Mouse (Mus musculus): Measurements from ENCODE around the gene Gm11634. TPM values are rescaled to one million over a fixed set of nuclear protein-coding genes. Genes with fewer than 3 reads are reported as not detected.
"Not testable (repeated sequence)": the region's sequence is repeated elsewhere in the genome, so short reads cannot be mapped to it uniquely, and the experiment has no call there.

Gm11634 gene
- polyA plus RNA-seq, 1 experiment from 2014 or later: not detected

GRCm38 (mm10) chr11:101640857-101641709 lies 42.0 kb upstream of the Gm11634 start:
- WGBS: 6% methylated on average over 49 of the region's 53 CpGs
- peak; percentile 78 for ATAC-seq
- H3K9me3 ChIP-seq (replicated peaks; ENCODE audit: control insufficient read depth, low read length); H3K4me1 ChIP-seq (ENCODE audit: control insufficient read depth, insufficient read depth, low read length); H3K36me3 ChIP-seq (ENCODE audit: control insufficient read depth, insufficient read depth, low read length); H3K27me3 ChIP-seq (replicated peaks; ENCODE audit: control insufficient read depth, insufficient read depth, low read length): not testable (repeated sequence)
- peak overlapping the region; percentile 61 for H3K9ac ChIP-seq (ENCODE audit: low read length)
- H3K27ac ChIP-seq (ENCODE audit: low read depth, low read length): peak overlapping the region; percentile 75
- H3K4me2 ChIP-seq (ENCODE audit: low read length): peak overlapping the region; percentile 47
- peak; percentile 81 for DNase-seq (ENCODE audit: low spot score)
- peak overlapping the region; percentile 24 for H3K4me3 ChIP-seq (ENCODE audit: low read depth, low read length)

GRCm38 (mm10) chr11:101639761-101640160 lies 40.7 kb upstream of the Gm11634 start:
- Histone ChIP-seq H3K4me3 (ENCODE audit: low read depth, low read length) (no peak overlapping the region), H3K27ac (ENCODE audit: low read depth, low read length) (no peak overlapping the region), H3K27me3 (replicated peaks; ENCODE audit: control insufficient read depth, insufficient read depth, low read length) (no peaks in the 10 kb centered on the region), H3K4me1 (ENCODE audit: control insufficient read depth, insufficient read depth, low read length) (no peaks in the 10 kb centered on the region), H3K9ac (ENCODE audit: low read length) (no peak overlapping the region), H3K9me3 (replicated peaks; ENCODE audit: control insufficient read depth, low read length) (no peaks in the 10 kb centered on the region), H3K4me2 (ENCODE audit: low read length) (no peak overlapping the region), H3K36me3 (ENCODE audit: control insufficient read depth, insufficient read depth, low read length) (0 out of 2 replicates have a peak, but pooled peaks cover 6% of the 10 kb centered on the region)
- 100% methylated on average over 4 of the region's 4 CpGs for WGBS
- no peak for DNase-seq (ENCODE audit: low spot score)
- ATAC-seq: no peak

- 88% methylated on average over 10 of the region's 10 CpGs for WGBS
- H3K9me3 ChIP-seq (replicated peaks; ENCODE audit: control insufficient read depth, low read length): no peaks in the 10 kb centered on the region
- ATAC-seq (no peak), DNase-seq (ENCODE audit: low spot score) (no peak)
- H3K27ac ChIP-seq (ENCODE audit: low read depth, low read length): no peak overlapping the region
- no peaks in the 10 kb centered on the region for H3K27me3 ChIP-seq (replicated peaks; ENCODE audit: control insufficient read depth, insufficient read depth, low read length)
- no peak overlapping the region for H3K4me2 ChIP-seq (ENCODE audit: low read length)
- H3K36me3 ChIP-seq (ENCODE audit: control insufficient read depth, insufficient read depth, low read length): 0 out of 2 replicates have a peak, but pooled peaks cover 6% of the 10 kb centered on the region
- H3K4me3 ChIP-seq (ENCODE audit: low read depth, low read length): no peak overlapping the region
- H3K9ac ChIP-seq (ENCODE audit: low read length): no peak overlapping the region
- no peaks in the 10 kb centered on the region for H3K4me1 ChIP-seq (ENCODE audit: control insufficient read depth, insufficient read depth, low read length)
Observed at GRCm38 (mm10) chr11:101635660-101636059, 36.6 kb upstream of the Gm11634 start.

DNA sequence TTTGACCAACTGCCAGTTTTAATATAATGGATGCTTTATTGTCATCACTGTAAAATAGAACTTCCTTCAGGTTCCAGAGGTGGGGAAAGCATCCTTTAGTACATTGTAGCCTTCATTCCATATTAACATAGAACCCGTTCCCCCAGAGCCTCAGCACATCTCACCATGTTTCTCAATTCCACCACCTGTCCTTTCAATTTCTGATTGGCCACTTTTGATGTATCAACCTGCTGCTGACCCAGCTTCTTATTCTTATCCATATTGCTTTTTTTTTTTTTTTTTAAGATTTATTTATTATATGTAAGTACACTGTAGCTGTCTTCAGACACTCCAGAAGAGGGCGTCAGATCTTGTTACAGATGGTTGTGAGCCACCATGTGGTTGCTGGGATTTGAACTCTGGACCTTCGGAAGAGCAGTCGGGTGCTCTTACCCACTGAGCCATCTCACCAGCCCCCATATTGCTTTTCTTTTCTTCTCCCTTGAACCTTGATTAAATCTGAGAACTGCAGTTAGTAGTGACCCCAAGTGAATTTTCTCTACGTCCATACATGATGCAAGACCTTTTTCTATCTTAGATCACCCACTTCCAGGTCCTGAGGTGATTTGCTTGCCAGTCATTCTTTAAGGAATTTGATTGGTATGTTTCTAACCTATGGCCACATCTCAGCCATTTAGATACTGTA lies 29.8 kb upstream of the Gm11634 start:
- not testable (repeated sequence) for H3K27me3 ChIP-seq (replicated peaks; ENCODE audit: control insufficient read depth, insufficient read depth, low read length); H3K36me3 ChIP-seq (ENCODE audit: control insufficient read depth, insufficient read depth, low read length); H3K4me1 ChIP-seq (ENCODE audit: control insufficient read depth, insufficient read depth, low read length); H3K9me3 ChIP-seq (replicated peaks; ENCODE audit: control insufficient read depth, low read length); H3K27ac ChIP-seq (ENCODE audit: low read depth, low read length); ATAC-seq; DNase-seq (ENCODE audit: low spot score)
- 66% methylated on average over 4 of the region's 5 CpGs for WGBS
- peak overlapping the region; percentile 45 for H3K4me3 ChIP-seq (ENCODE audit: low read depth, low read length)
- peak overlapping the region; percentile 79 for H3K4me2 ChIP-seq (ENCODE audit: low read length)
- H3K9ac ChIP-seq (ENCODE audit: low read length): peak overlapping the region; percentile 74

DNA sequence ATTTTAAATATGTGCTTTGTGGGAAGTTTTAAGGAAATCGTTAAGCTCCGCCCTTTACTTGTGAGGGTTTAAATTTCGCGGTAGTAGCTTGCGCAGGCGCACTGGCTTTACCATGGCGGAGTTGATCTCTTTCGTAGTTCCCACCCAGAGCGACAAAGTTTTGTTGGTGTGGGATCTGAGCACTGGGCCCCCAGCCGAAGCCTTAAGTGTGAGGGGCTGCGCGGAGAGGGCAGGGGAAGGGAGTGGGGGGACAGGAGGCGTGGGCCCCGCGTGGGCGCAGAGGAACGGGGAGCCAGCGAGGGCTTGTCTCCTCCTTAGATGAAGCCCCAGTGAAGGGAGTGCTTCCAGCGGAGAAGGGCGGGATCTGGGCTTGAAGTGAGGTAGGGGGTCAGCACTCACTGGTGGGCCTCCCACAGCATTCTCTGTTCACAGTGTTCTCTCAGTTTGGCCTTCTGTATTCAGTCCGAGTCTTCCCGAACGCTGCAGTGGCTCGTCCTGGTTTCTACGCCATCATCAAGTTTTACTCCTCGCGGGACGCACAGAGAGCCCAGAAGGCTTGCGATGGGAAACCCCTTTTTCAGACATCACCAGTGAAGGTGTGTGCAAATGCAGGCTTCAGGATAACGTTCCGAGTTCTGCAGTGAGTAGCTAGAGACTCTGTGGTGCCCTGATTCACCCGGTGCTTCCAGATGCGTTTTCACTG lies 29.0 kb upstream of the Gm11634 start:
- ATAC-seq: peak; percentile 45
- peak overlapping the region; percentile 88 for H3K27ac ChIP-seq (ENCODE audit: low read depth, low read length)
- H3K4me3 ChIP-seq (ENCODE audit: low read depth, low read length): peak overlapping the region; percentile 45
- DNase-seq (ENCODE audit: low spot score): no peak
- no peaks in the 10 kb centered on the region for H3K27me3 ChIP-seq (replicated peaks; ENCODE audit: control insufficient read depth, insufficient read depth, low read length)
- no peaks in the 10 kb centered on the region for H3K36me3 ChIP-seq (ENCODE audit: control insufficient read depth, insufficient read depth, low read length)
- H3K9me3 ChIP-seq (replicated peaks; ENCODE audit: control insufficient read depth, low read length): no peaks in the 10 kb centered on the region
- H3K9ac ChIP-seq (ENCODE audit: low read length): peak overlapping the region; percentile 74
- under 1% methylated on average over 33 of the region's 33 CpGs for WGBS
- no peaks in the 10 kb centered on the region for H3K4me1 ChIP-seq (ENCODE audit: control insufficient read depth, insufficient read depth, low read length)
- H3K4me2 ChIP-seq (ENCODE audit: low read length): peak overlapping the region; percentile 79

DNA sequence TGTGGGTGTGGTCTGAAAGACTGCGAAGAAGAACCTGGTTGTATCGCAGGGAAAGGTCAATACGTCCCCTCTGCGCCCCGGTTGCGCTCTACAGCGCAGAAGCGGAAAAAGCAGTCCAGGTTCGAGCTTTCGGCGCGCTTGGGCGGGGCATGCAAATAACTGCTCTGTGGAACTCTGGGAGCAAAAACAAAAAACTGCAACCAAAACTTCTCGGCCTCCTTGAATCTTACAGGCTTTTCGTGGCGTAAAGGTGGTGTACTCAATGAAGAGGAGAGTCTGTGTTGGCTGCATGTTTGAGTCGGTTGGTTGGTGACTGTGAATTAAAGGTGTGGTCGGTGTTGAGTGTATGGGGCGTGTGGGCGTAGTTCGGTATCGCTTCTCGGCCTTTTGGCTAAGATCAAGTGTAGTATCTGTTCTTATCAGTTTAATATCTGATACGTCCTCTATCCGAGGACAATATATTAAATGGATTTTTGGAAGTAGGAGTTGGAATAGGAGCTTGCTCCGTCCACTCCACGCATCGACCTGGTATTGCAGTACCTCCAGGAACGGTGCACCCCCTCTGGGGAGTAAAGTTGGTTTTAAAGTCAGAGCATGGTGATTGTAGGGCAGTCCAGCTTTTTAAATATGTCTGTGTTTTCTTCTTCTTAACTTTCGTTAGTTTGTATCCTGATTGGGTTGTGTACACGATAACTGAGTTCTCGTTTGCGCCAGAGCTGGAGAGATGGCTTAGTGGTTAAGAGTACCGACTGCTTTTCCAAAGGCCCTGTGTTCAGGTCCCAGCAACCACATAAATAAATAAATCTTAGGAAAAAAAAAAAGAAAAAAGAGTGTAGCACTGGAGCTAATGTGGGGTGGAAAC lies 28.2 kb upstream of the Gm11634 start, which contains the start of gene Rdm1:
Gene Rdm1, plus strand, starts transcription at position 201 of the 862 bp plus-strand sequence.
- peak within 1 kb of the TSS; percentile 74 for H3K9ac ChIP-seq (ENCODE audit: low read length)
- H3K4me2 ChIP-seq (ENCODE audit: low read length): peak within 1 kb of the TSS; percentile 79
- H3K4me3 ChIP-seq (ENCODE audit: low read depth, low read length): peak within 1 kb of the TSS; percentile 45
- WGBS: under 1% methylated on average over 31 of the region's 34 CpGs
- H3K36me3 ChIP-seq (ENCODE audit: control insufficient read depth, insufficient read depth, low read length): no peaks in the 10 kb centered on the region
- peak within 1 kb of the TSS; percentile 88 for H3K27ac ChIP-seq (ENCODE audit: low read depth, low read length)
- DNase-seq (ENCODE audit: low spot score) (peak; percentile 94), ATAC-seq (peak; percentile 90)
- H3K4me1 ChIP-seq (ENCODE audit: control insufficient read depth, insufficient read depth, low read length): no peaks in the 10 kb centered on the region
- no peaks in the 10 kb centered on the region for H3K27me3 ChIP-seq (replicated peaks; ENCODE audit: control insufficient read depth, insufficient read depth, low read length)
- no peaks in the 10 kb centered on the region for H3K9me3 ChIP-seq (replicated peaks; ENCODE audit: control insufficient read depth, low read length)

- DNase-seq (ENCODE audit: low spot score): no peak
- H3K27me3 ChIP-seq (replicated peaks; ENCODE audit: control insufficient read depth, insufficient read depth, low read length): no peaks in the 10 kb centered on the region
Observed at GRCm38 (mm10) chr11:101626649-101626994, 27.6 kb upstream of the Gm11634 start.

DNA sequence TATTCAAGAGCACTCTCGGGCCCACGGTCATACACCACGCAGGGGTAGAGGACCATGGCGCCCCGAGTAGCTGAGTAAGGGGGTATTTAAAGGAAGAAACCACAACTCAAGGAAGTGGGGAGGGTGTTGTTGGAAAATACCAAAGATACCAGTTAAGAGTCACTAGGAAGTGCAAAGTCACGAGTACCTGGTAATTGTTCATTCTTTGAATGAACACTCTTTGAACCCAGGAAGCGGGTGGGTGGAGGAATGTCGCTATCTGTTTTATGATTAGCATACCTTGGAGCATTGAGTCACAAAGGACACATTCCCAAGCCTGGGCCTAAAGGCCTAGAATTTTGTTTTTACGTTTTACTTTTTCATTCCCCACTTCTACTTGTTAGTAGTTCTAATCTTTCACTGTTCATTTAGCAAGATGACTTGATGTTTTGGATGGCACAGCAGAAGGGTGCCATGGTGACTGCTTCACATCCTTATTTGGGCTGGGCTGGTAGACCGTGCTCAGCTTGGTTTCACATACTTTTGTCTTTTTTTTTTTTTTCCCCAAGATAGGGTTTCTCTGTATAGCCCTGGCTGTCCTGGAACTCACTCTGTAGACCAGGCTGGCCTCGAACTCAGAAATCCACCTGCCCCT lies 21.1 kb upstream of the Gm11634 start:
- WGBS: 90% methylated on average over 11 of the region's 11 CpGs
- H3K4me1 ChIP-seq (ENCODE audit: control insufficient read depth, insufficient read depth, low read length): peaks cover 12% of the 10 kb centered on the region
- not testable (repeated sequence) for DNase-seq (ENCODE audit: low spot score); H3K9ac ChIP-seq (ENCODE audit: low read length); H3K27me3 ChIP-seq (replicated peaks; ENCODE audit: control insufficient read depth, insufficient read depth, low read length); H3K4me3 ChIP-seq (ENCODE audit: low read depth, low read length); H3K9me3 ChIP-seq (replicated peaks; ENCODE audit: control insufficient read depth, low read length); H3K27ac ChIP-seq (ENCODE audit: low read depth, low read length); ATAC-seq; H3K36me3 ChIP-seq (ENCODE audit: control insufficient read depth, insufficient read depth, low read length); H3K4me2 ChIP-seq (ENCODE audit: low read length)

More at GRCm38 (mm10) chr11:101626649-101626994, 27.6 kb upstream of the Gm11634 start:
- H3K4me2 ChIP-seq (ENCODE audit: low read length): peak overlapping the region; percentile 79
- H3K36me3 ChIP-seq (ENCODE audit: control insufficient read depth, insufficient read depth, low read length): no peaks in the 10 kb centered on the region
- peak overlapping the region; percentile 81 for H3K27ac ChIP-seq (ENCODE audit: low read depth, low read length)
- H3K4me3 ChIP-seq (ENCODE audit: low read depth, low read length): peak overlapping the region; percentile 22
- peak; percentile 22 for ATAC-seq
- H3K9ac ChIP-seq (ENCODE audit: low read length): peak overlapping the region; percentile 49; the same call in 1 of the 2 replicates
- WGBS: 5% methylated on average over 8 of the region's 8 CpGs
- no peaks in the 10 kb centered on the region for H3K4me1 ChIP-seq (ENCODE audit: control insufficient read depth, insufficient read depth, low read length)
- no peaks in the 10 kb centered on the region for H3K9me3 ChIP-seq (replicated peaks; ENCODE audit: control insufficient read depth, low read length)
